Comparison of ENCODE assay signal across 9 mouse cellular contexts in genomic region chr11:101763723-101764122, GRCm38 (mm10). TPM values are rescaled to one million over a fixed set of nuclear protein-coding genes. Genes with fewer than 3 reads are reported as not detected.
A peak's percentile ranks its signal among the peaks of the same experiment; 100 is the strongest.
DNase-seq lines count a peak whose midpoint lies in the region; ATAC-seq and TF ChIP-seq lines count a peak whose summit lies in the region.
"Had no signal": no experiment of that assay in that cellular context is flagged by ENCODE, and none has a peak within 500 bp of the region (broad histone marks: within the 10 kb centered on the region; RNA-seq: fewer than 3 reads in every experiment).

No protein-coding gene starts in this region.

- in situ Hi-C loops in ES-E14 (cut with MboI; ENCODE audit: low sequenced_read_pairs in 2 of 2, unreplicated experiment in 2 of 2): no loop called here

- H3K4me2 ChIP-seq in embryonic facial prominence, embryonic 14.5 days (ENCODE audit: low read depth, low read length): no peak overlapping the region
- H3K4me2 ChIP-seq: heart, embryonic 15.5 days had no signal

- no peaks in the 10 kb centered on the region for H3K9me3 ChIP-seq in ES-E14 (ENCODE audit: control insufficient read depth, insufficient read depth, low read depth, low read length)
- H3K9me3 ChIP-seq in embryonic facial prominence, embryonic 14.5 days (ENCODE audit: control insufficient read depth, low read length): no peaks in the 10 kb centered on the region
- H3K9me3 ChIP-seq: heart, embryonic 15.5 days had no signal

- 50% methylated on average over 7 of the region's 7 CpGs for WGBS in embryonic facial prominence, embryonic 14.5 days

- H3K27ac ChIP-seq in ES-E14 (ENCODE audit: insufficient read depth, low read depth, low read length, poor library complexity, severe bottlenecking): no peak overlapping the region
- no peak overlapping the region for H3K27ac ChIP-seq in embryonic facial prominence, embryonic 14.5 days (replicated peaks; ENCODE audit: low read depth, low read length)
- H3K27ac ChIP-seq: heart, embryonic 15.5 days had no signal

- DNase-seq in kidney, adult 9 months: peak; percentile 58
- DNase-seq in kidney, adult 18-20 months: no peak
- DNase-seq in B cell, adult 2 months: peak; percentile 29 to 38
- peak; percentile 63 for DNase-seq in ES-E14 (ENCODE audit: low read depth, low spot score)
- DNase-seq in embryonic facial prominence, embryonic 14.5 days (ENCODE audit: low spot score): peak; percentile 64
- no peak for DNase-seq in frontal cortex, postnatal 14 days (ENCODE audit: low spot score in 2 of 2)
- DNase-seq in kidney, adult 8-10 months: no peak

- H3K4me1 ChIP-seq in ES-E14 (ENCODE audit: control insufficient read depth in 2 of 2, insufficient read depth in 2 of 2, low read length in 2 of 2, poor library complexity in 1 of 2): peaks cover 0 to 3% of the 10 kb centered on the region in 2 experiments; a peak in 1 of 4 replicates
- H3K4me1 ChIP-seq in embryonic facial prominence, embryonic 14.5 days (ENCODE audit: control insufficient read depth, insufficient read depth, low read length): no peaks in the 10 kb centered on the region
- H3K4me1 ChIP-seq: heart, embryonic 15.5 days had no signal

- H3K27me3 ChIP-seq in embryonic facial prominence, embryonic 14.5 days (replicated peaks; ENCODE audit: control insufficient read depth, insufficient read depth, low read length): no peaks in the 10 kb centered on the region
- H3K27me3 ChIP-seq: heart, embryonic 15.5 days had no signal

- no peak overlapping the region for H3K9ac ChIP-seq in ES-E14 (ENCODE audit: insufficient read depth, low read depth, low read length, poor library complexity, severe bottlenecking)
- H3K9ac ChIP-seq in embryonic facial prominence, embryonic 14.5 days (ENCODE audit: low read depth, low read length): no peak overlapping the region
- H3K9ac ChIP-seq: heart, embryonic 15.5 days had no signal

- peaks cover 47% of the 10 kb centered on the region for H3K36me3 ChIP-seq in ES-E14 (ENCODE audit: control insufficient read depth, insufficient read depth, low read length, poor library complexity, severe bottlenecking)
- H3K36me3 ChIP-seq in embryonic facial prominence, embryonic 14.5 days (ENCODE audit: control insufficient read depth, insufficient read depth, low read length): peaks cover 95% of the 10 kb centered on the region

- no peak for ATAC-seq in embryonic facial prominence, embryonic 14.5 days (ENCODE audit: low read depth)
- ATAC-seq in megakaryocyte progenitor cell, adult 5-6 weeks (replicated peaks; ENCODE audit: poor library complexity): peak; percentile 85

- H3K4me3 ChIP-seq in ES-E14 (ENCODE audit: insufficient read depth in 1 of 2, low read depth in 1 of 2, low read length in 2 of 2, poor library complexity in 1 of 2, severe bottlenecking in 1 of 2): no peak overlapping the region
- H3K4me3 ChIP-seq in embryonic facial prominence, embryonic 14.5 days (ENCODE audit: low read depth, low read length): no peak overlapping the region
- H3K4me3 ChIP-seq: heart, embryonic 15.5 days had no signal

TF ChIP-seq in ES-E14, 5 proteins besides CTCF, POLR2A, EP300 and RAD21:
- TF ChIP-seq HCFC1 (IDR thresholded peaks at IDR 0.05; ENCODE audit: borderline replicate concordance, insufficient read depth, low read length) (no peak), ZC3H11A (IDR thresholded peaks at IDR 0.05; ENCODE audit: borderline replicate concordance, low read depth, low read length) (0 out of 2 replicates have a peak, but pooled peaks have one; percentile 28)
TF ChIP-seq in ES-E14: peak in this region for 1.

RNA-seq across cellular contexts. Expression of gene Etv4, which starts 21.4 kb away (rescaled TPM):
- total RNA-seq in ES-E14 (2012; rRNA removed): 78.8 and 84.0 TPM in 2 replicates
- polyA plus RNA-seq in embryonic facial prominence, embryonic 14.5 days (2014; fragmentation: Nextera tagmentation; extraction: Ambion mirVana): 9.3 and 11.8 TPM in 2 replicates
- 0.05 TPM in 1 of 2 replicates, not detected in the other for total RNA-seq in megakaryocyte progenitor cell, adult 5-6 weeks (2015)
- not detected in 2 replicates for total RNA-seq in megakaryocyte progenitor cell, adult 5-6 weeks (2017)

RNA-seq across cellular contexts. Expression of gene Dhx8, which starts 31.0 kb away (rescaled TPM):
- 43.6 and 51.7 TPM in 2 replicates for total RNA-seq in ES-E14 (2012; rRNA removed)
- 28.1 and 31.5 TPM in 2 replicates for polyA plus RNA-seq in embryonic facial prominence, embryonic 14.5 days (2014; fragmentation: Nextera tagmentation; extraction: Ambion mirVana)
- total RNA-seq in megakaryocyte progenitor cell, adult 5-6 weeks (2015): 21.3 and 23.3 TPM in 2 replicates
- 26.1 and 33.5 TPM in 2 replicates for total RNA-seq in megakaryocyte progenitor cell, adult 5-6 weeks (2017)

Comparison
In these comparisons a context has a peak if more than half of its experiments do, and no peak if none do; other contexts are left out.
1. DNase-seq: peak in kidney, adult 9 months (single experiment), B cell, adult 2 months (2 of 2), ES-E14 (single experiment) and embryonic facial prominence, embryonic 14.5 days (single experiment); none in kidney, adult 18-20 months (single experiment), frontal cortex, postnatal 14 days (0 of 2) and kidney, adult 8-10 months (0 of 2).
2. RNA of gene Etv4, which starts 21.4 kb away (total RNA-seq): 78.8 to 84.0 TPM in ES-E14; 0.05 TPM in megakaryocyte progenitor cell, adult 5-6 weeks; every median in the first group is over 10 times any median in the second.